Mouse (Mus musculus): Measurements from ENCODE around the gene Prkcd. TPM values are rescaled to one million over a fixed set of nuclear protein-coding genes. Genes with fewer than 3 reads are reported as not detected.

Prkcd gene
- polyA plus RNA-seq (2017; shearing (Covaris generic)) = 44.2 TPM

DNA sequence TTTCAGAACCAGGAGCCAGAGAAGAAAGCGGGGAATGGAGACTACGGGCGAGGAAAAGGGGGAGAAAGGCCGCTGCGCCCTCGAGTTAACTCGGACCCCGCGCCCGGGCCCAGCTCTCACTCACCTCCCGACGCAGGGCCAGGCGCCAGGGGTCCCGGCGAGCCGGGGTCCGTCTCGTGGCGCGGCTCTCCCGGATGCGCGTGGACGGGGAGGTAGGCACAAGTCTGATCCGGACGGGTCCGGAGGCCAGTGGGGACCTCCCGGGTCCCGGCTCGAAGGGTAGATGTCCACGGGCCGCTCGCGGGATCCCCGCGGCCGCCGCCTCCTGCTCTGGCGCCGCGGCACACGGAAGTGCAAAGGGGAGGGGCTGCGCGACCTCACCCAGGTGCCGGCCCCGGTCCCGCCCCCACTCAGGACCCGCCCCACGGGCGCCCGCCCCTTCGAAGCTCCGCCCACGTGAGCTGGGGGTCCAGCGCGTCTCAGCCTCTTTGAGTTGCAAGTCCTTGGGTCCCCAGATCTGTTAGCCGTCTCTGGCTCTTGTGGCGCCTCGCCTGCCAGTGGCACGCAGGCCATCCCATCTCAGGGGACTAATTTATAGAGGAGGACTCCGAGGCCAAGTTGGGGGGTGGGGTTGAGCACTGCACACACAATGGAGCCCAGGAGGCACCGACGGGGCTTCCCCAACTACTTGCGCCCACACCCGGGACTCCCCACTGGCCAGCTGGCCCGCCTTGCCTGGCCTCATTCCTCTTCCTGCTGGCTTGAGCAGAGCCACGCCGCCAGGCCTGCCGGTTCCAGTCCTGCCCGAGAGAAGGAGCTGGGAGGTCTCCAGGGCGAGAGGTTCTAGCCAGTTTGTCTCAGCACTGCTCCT is at the start of gene Prkcd:
Gene Prkcd (minus strand): TSS at position 355 of the 871 bp plus-strand sequence.

GRCm38 (mm10) chr14:30653943-30654659 is 28.1 kb upstream of the Prkcd start, which contains the start of gene Rft1:
Gene Rft1 (plus strand): TSS chr14:30654360.

GRCm38 (mm10) chr14:30548131-30548720 is 77.8 kb downstream of the Prkcd start, which contains the start of gene Tkt:
Gene Tkt (plus strand): TSS chr14:30548359.

Other genes starting within 250 kb of the Prkcd start
- 70.3 TPM for gene Dcp1a, start 146.7 kb downstream of the Prkcd start, polyA plus RNA-seq (2017; shearing (Covaris generic))
- 3.3 TPM for gene Cacna1d, start 134.8 kb downstream of the Prkcd start, polyA plus RNA-seq (2017; shearing (Covaris generic))
- 261 TPM for gene Tkt, start 77.9 kb downstream of the Prkcd start, polyA plus RNA-seq (2017; shearing (Covaris generic))
- 18.3 TPM for gene Rft1, start 28.1 kb upstream of the Prkcd start, polyA plus RNA-seq (2017; shearing (Covaris generic))
- 10.4 TPM for gene Sfmbt1, start 88.6 kb upstream of the Prkcd start, polyA plus RNA-seq (2017; shearing (Covaris generic))
- gene Tmem110, start 199.4 kb upstream of the Prkcd start, polyA plus RNA-seq (2017; shearing (Covaris generic)) = 2.6 TPM

Data from CD4-positive, CD25-positive, alpha-beta regulatory T cell, adult 9 weeks (primary cell).